Mouse (Mus musculus) C2C12 (cell line): ENCODE data around the gene Stk11. TPM values are rescaled to one million over a fixed set of nuclear protein-coding genes. Genes with fewer than 3 reads are reported as not detected.
A peak's percentile ranks its signal among the peaks of the same experiment; 100 is the strongest.
"Not testable (repeated sequence)": the region's sequence is repeated elsewhere in the genome, so short reads cannot be mapped to it uniquely, and the experiment has no call there.

Experiments used
- H3K27me3 ChIP-seq: one replicate; pipeline ENCODE4 v1.6.1; 2011; ENCODE audit not compliant: control insufficient read depth, insufficient read depth, insufficient read length
- H3K36me3 ChIP-seq: one replicate; pipeline ENCODE4 v1.6.1; 2011; ENCODE audit not compliant: control insufficient read depth, insufficient read depth
- H3K4me3 ChIP-seq: one replicate; pipeline ENCODE4 v1.5.1; 2011; ENCODE audit warnings: mild to moderate bottlenecking, control low read depth; ENCODE audit not compliant: poor library complexity, insufficient read depth, severe bottlenecking
- H3K79me2 ChIP-seq: one replicate; pipeline ENCODE4 v1.6.1; 2011; ENCODE audit not compliant: control insufficient read depth, insufficient read depth
- H3K79me3 ChIP-seq: one replicate; pipeline ENCODE4 v1.6.1; 2011; ENCODE audit warnings: low read depth, control low read depth
- H3ac ChIP-seq: one replicate; pipeline ENCODE3; 2011; ENCODE audit warnings: low read depth; ENCODE audit not compliant: control insufficient read depth, insufficient read length
- CEBPB ChIP-seq: IDR thresholded peaks from one replicate; pipeline ENCODE4 v1.6.1; 2011; ENCODE audit warnings: low read depth, mild to moderate bottlenecking, control low read depth, moderate library complexity
- CTCF ChIP-seq: IDR thresholded peaks from one replicate; pipeline ENCODE4 v1.5.1; 2011; ENCODE audit not compliant: control insufficient read depth, insufficient read depth, insufficient read length
- FOSL1 ChIP-seq: IDR thresholded peaks from one replicate; pipeline ENCODE4 v1.8.0; 2011; ENCODE audit warnings: mild to moderate bottlenecking, low read length; ENCODE audit not compliant: poor library complexity, insufficient read depth, severe bottlenecking
- MAX ChIP-seq: IDR thresholded peaks from one replicate; pipeline ENCODE4 v1.6.1; 2011; ENCODE audit warnings: mild to moderate bottlenecking, control low read depth
- MYOD1 ChIP-seq: IDR thresholded peaks from one replicate; pipeline ENCODE4 v1.6.1; 2011; ENCODE audit warnings: low read depth; ENCODE audit not compliant: control insufficient read depth, insufficient read length
- MYOG ChIP-seq: IDR thresholded peaks from one replicate; pipeline ENCODE4 v1.6.1; 2011; ENCODE audit not compliant: control insufficient read depth, insufficient read length; ENCODE audit errors: extremely low read depth
- USF1 ChIP-seq: IDR thresholded peaks from one replicate; pipeline ENCODE4 v1.6.1; 2011; ENCODE audit warnings: low read depth, mild to moderate bottlenecking, control low read depth, moderate library complexity
- polyA plus RNA-seq: library from polyadenylated mRNA; unstranded; fragments of >200 nt; fragmentation: generic; extraction: Trizol; gene quantifications from one replicate; pipeline ENCODE4 v1.2.1, GENCODE M21; 2012; ENCODE audit warnings: missing spikeins

Gene Stk11
- polyA plus RNA-seq, 1 experiment: 106 TPM

DNA sequence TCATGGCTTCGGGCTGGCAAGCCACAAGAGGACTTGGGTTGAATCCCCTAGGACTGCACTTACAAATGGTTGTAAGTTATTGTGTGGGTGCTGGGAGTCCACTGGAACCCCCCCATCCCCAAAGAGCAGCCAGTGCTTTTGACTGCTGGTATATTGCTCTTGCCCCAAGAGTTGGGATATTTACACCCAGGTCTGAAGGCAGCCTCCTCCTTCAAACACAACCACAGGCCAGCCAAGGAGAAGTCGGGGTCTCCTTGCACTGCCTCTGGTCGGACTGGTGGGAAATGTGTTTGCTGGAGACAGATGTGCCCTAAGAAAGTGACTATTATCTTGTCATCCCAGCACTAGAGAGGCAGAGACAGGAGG lies 46.6 kb downstream of the Stk11 start:
- H3K36me3 ChIP-seq: peaks cover 14% of the 10 kb centered on the region
- no peak overlapping the region for H3ac ChIP-seq
- TF ChIP-seq MYOG (no peak), MAX (no peak), FOSL1 (no peak), USF1 (no peak), CEBPB (no peak), MYOD1 (no peak), CTCF (no peak)
- no peak overlapping the region for H3K4me3 ChIP-seq
- H3K79me3 ChIP-seq: no peaks in the 10 kb centered on the region
- peaks cover 3% of the 10 kb centered on the region for H3K79me2 ChIP-seq
- H3K27me3 ChIP-seq: no peaks in the 10 kb centered on the region

DNA sequence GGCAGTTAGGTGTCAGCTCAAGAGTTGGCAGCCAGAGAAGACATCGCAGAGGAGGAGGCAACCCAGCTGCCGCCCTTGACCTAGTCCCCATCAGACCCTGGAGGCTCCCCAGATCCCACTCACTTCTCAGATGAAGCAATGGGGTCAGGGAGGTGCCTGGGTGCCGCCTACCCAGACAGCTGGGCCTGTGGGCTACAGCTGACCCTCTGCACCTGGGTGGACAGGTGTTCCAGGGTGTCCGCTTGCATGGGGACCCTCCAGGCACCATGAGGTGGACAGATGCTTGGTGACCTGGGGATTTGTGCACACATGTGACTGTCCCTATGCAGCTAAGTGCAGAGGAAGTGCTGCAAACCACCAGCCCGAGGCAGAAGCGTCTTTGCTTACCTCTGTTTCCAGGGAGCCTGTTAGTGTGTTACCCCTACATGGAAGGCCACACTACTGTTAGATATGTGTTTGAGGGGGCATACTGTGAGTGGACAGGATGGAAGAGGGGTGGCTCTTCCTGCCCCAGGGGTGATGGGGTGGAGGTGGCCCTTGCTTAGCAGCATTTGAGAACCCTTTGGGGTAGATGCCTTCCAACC lies 47.2 kb downstream of the Stk11 start:
- Histone ChIP-seq H3K36me3 (peaks cover 8% of the 10 kb centered on the region), H3K79me3 (no peaks in the 10 kb centered on the region), H3K4me3 (no peak overlapping the region), H3K27me3 (no peaks in the 10 kb centered on the region), H3K79me2 (no peaks in the 10 kb centered on the region), H3ac (peak overlapping the region; percentile 18)
- peak; percentile 30 for TF ChIP-seq MAX
- TF ChIP-seq MYOG: no peak
- TF ChIP-seq MYOD1: peak; percentile 64
- no peak for TF ChIP-seq USF1

DNA sequence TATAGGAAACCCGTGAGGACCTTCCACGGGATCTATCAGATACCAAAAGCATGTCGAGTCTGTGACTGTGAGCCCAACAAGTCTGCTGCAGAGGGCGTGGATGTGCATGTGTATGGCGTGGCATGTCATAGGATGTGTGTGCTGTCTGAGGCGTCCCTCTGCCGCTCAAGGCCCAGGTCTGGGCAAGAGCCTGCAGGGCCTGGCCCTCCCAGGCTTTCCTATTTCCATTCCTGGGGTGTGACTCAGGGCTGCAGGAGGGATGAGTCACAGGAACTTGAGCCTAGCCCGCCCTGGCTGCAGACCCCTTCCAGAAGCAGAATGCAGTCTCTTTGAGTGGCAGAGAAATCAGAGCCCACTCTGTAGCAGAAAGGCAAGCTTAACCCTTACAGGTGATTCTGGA lies 48.1 kb downstream of the Stk11 start:
- H3K79me3 ChIP-seq: peaks cover 2% of the 10 kb centered on the region
- TF ChIP-seq CEBPB (no peak), MAX (peak; percentile 87), FOSL1 (peak; percentile 93)
- peaks cover 4% of the 10 kb centered on the region for H3K79me2 ChIP-seq
- H3K27me3 ChIP-seq: no peaks in the 10 kb centered on the region
- peak overlapping the region; percentile 53 for H3ac ChIP-seq
- H3K36me3 ChIP-seq: peaks cover under 1% of the 10 kb centered on the region
- no peak overlapping the region for H3K4me3 ChIP-seq

DNA sequence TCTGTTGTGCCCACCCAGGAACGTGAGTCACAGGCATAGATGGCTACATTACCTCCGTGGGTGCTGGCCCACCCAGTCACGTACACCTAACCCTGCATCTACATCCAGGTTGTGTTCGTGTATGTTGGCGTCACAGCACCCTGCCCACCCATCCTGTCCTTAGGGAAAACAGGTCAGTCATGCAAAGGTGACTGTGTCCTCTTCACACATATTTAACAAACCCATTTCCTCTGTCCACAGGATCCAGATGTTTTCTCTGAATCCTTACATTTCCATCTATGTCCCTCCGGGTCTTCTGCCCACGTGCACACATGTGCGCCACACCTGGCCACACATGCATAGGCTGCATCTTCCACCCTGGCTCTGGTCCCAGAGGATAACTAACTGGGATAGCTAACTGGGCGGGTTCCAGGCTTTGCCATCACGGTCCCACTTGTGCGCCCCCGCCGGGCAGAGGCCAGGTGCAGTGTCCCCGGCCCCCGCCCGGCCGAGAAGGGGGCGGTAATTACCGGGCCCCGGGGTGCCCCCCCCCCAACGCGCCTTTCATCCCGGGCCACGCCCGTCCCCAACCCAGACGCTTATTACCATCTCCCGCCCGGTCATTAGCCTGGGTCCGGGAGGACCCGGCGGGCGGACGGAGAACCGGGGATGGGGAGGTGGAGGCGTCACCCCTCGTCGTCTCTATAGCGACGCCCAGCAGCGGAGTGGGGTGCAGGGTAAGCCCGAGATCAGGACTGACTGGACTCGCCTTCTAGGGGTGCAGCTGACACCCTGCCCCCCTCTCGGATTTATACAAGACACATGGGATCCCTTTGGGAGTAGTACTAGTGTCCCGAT lies 48.8 kb downstream of the Stk11 start:
- peak overlapping the region; percentile 23 for H3K4me3 ChIP-seq
- peaks cover 3% of the 10 kb centered on the region for H3K36me3 ChIP-seq
- H3K79me2 ChIP-seq: peaks cover 10% of the 10 kb centered on the region
- peak overlapping the region; percentile 53 for H3ac ChIP-seq
- H3K27me3 ChIP-seq: no peaks in the 10 kb centered on the region
- H3K79me3 ChIP-seq: peaks cover 6% of the 10 kb centered on the region
- TF ChIP-seq FOSL1 (no peak), MAX (peak; percentile 84), CTCF (no peak)

DNA sequence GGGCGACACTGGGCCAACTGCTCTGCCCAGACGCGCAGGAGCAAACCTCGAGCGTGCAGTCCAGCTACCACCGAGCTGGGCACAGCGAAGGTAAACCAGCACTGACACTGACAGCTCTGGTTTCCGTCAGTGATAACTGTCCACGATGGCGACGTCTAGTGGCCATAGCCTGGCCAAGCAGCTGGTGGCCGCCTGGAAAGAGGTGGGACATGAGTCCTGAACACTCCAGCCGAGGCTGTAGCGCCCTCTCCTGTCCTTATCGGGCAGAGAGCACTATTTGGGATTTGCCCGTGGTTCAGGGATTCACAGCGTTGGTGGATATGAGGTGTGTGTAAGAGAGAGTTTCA lies 49.4 kb downstream of the Stk11 start:
- peaks cover 11% of the 10 kb centered on the region for H3K79me3 ChIP-seq
- TF ChIP-seq MYOG: no peak
- no peak for TF ChIP-seq USF1
- peak; percentile 94 for TF ChIP-seq MAX
- TF ChIP-seq MYOD1: peak; percentile 70
- no peak for TF ChIP-seq CEBPB
- TF ChIP-seq CTCF: peak; percentile 99
- TF ChIP-seq FOSL1: no peak
- peaks cover 9% of the 10 kb centered on the region for H3K36me3 ChIP-seq
- H3K27me3 ChIP-seq: no peaks in the 10 kb centered on the region
- H3K4me3 ChIP-seq: peak overlapping the region; percentile 23
- H3ac ChIP-seq: peak overlapping the region; percentile 53
- peaks cover 16% of the 10 kb centered on the region for H3K79me2 ChIP-seq

DNA sequence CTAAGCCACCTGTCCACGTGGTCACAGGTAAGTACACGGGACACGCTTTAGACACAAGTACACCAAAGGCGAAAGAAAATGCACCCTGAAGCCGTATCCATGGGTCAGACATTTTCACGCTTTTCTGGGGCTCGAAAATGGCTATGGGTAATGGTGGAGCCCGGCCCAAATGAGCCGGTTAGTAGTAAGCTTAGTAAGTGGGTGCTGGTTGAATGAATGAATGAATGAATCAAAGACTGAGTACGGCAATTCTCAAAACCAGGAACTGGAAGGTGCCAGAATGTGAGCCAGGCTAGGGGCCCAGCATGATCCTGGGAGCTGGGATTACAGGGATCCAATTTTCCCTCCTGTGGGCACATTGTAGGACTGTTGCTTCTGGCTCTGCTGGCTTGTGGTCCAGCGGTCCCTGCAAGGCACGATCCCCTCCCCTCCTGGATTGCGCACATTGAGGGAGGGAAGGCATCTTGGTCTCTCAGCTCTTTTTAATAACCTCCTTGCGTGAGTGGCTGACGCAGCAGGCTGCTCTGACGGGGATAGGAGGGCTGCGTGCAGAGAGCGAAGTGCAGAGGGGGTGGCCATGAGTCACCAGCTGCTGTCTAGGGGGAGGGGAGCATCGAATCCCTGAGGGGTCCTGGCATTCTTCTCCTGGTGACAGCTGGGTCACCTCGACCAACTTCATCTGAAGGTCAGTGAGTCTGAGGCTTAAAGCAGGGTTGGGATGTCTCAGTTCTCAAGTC lies 50.0 kb downstream of the Stk11 start, which contains the start of gene Cirbp:
Gene Cirbp, plus strand, starts transcription at position 594 of the 737 bp plus-strand sequence.
- Histone ChIP-seq H3K4me3 (peak within 1 kb of the TSS; percentile 23), H3ac (peak within 1 kb of the TSS; percentile 53), H3K36me3 (peaks cover 13% of the 10 kb centered on the region), H3K79me3 (peaks cover 13% of the 10 kb centered on the region), H3K79me2 (peaks cover 22% of the 10 kb centered on the region), H3K27me3 (no peaks in the 10 kb centered on the region)
- TF ChIP-seq CEBPB (peak; percentile 2), FOSL1 (peak; percentile 65), CTCF (no peak), MYOD1 (peak; percentile 80)

DNA sequence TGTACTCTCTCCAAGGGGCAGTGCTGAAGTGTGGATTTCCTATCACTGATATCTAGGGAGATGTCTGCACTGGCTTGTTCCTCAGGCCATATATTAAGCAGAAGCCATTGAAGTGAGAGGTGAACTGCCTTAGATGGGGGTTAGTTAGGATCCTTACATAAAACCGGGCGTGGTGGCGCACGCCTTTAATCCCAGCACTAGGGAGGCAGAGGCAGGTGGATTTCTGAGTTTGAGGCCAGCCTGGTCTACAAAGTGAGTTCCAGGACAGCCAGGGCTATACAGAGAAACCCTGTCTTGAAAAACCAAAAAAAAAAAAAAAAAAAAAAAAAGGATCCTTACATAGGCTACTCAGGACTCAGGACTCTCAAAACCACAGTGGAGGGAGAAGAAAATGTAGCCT lies 50.5 kb downstream of the Stk11 start:
- Histone ChIP-seq H3K79me3 (peaks cover 13% of the 10 kb centered on the region), H3K79me2 (peaks cover 25% of the 10 kb centered on the region), H3K36me3 (peaks cover 19% of the 10 kb centered on the region)
- not testable (repeated sequence) for H3ac ChIP-seq, H3K27me3 ChIP-seq, H3K4me3 ChIP-seq
